Mouse (Mus musculus) embryonic fibroblast, embryonic 13.5 days (primary cell): ENCODE results near the gene Camkk1.

Source experiments
- CTCF ChIP-seq: IDR thresholded peaks from 2 replicates; pipeline ENCODE4 v1.5.1; 2011; ENCODE audit warnings: mild to moderate bottlenecking, control low read depth, low read length, moderate library complexity, borderline replicate concordance; ENCODE audit not compliant: insufficient read depth
- POLR2A ChIP-seq: IDR thresholded peaks from 2 replicates; pipeline ENCODE4 v1.6.1; 2011; ENCODE audit warnings: low read depth, mild to moderate bottlenecking, control low read depth, low read length, moderate library complexity

GRCm38 (mm10) chr11:73059630-73060029, 40.8 kb downstream of the Camkk1 start:
- TF ChIP-seq CTCF, result no peak
- no peak for TF ChIP-seq POLR2A
